Mouse (Mus musculus) ZHBTc4 (cell line): Measurements from ENCODE around the gene Ggact.

Experiments
- DNase-seq: peaks from one replicate; pipeline ENCODE4 v3.0.0-alpha.2; 2011; ENCODE audit warnings: low read depth, low spot score

The Ggact gene

GRCm38 (mm10) chr14:122869831-122870230, 43.7 kb downstream of the Ggact start:
- DNase-seq = no peak

- DNase-seq = no peak
These were observed 45.8 kb downstream of the Ggact start for GRCm38 (mm10) chr14:122867531-122868285.

- DNase-seq = no peak
These were observed 48.0 kb downstream of the Ggact start for GRCm38 (mm10) chr14:122865462-122866129.

GRCm38 (mm10) chr14:122862623-122863022, 50.9 kb downstream of the Ggact start:
- DNase-seq = no peak

- DNase-seq = no peak
These were observed 53.8 kb downstream of the Ggact start for GRCm38 (mm10) chr14:122859792-122860191.

GRCm38 (mm10) chr14:122852506-122853057, 61.0 kb downstream of the Ggact start:
- DNase-seq = no peak

GRCm38 (mm10) chr14:122837018-122837417, 76.5 kb downstream of the Ggact start:
- no peak for DNase-seq

- no peak for DNase-seq
These were observed 77.3 kb downstream of the Ggact start for GRCm38 (mm10) chr14:122836221-122836620.

- no peak for DNase-seq
These were observed 77.9 kb downstream of the Ggact start for GRCm38 (mm10) chr14:122835487-122836190.

GRCm38 (mm10) chr14:122834753-122835152, 78.8 kb downstream of the Ggact start:
- no peak for DNase-seq

GRCm38 (mm10) chr14:122833666-122834065, 79.9 kb downstream of the Ggact start:
- DNase-seq = no peak

GRCm38 (mm10) chr14:122830433-122830832, 83.1 kb downstream of the Ggact start:
- DNase-seq = no peak

GRCm38 (mm10) chr14:122825464-122825863, 88.1 kb downstream of the Ggact start:
- DNase-seq = no peak

- no peak for DNase-seq
These were observed 89.8 kb downstream of the Ggact start for GRCm38 (mm10) chr14:122823791-122824190.

GRCm38 (mm10) chr14:122821002-122821401, 92.6 kb downstream of the Ggact start:
- DNase-seq = no peak

- DNase-seq = no peak
These were observed 113.3 kb downstream of the Ggact start for GRCm38 (mm10) chr14:122800296-122800695.

GRCm38 (mm10) chr14:122793368-122793767, 120.2 kb downstream of the Ggact start:
- no peak for DNase-seq

- peak; percentile 5 for DNase-seq
These were observed 123.4 kb downstream of the Ggact start for GRCm38 (mm10) chr14:122790111-122790510.

- DNase-seq = no peak
These were observed 125.4 kb downstream of the Ggact start for GRCm38 (mm10) chr14:122788199-122788598.

GRCm38 (mm10) chr14:122784701-122785100, 128.9 kb downstream of the Ggact start:
- no peak for DNase-seq

- no peak for DNase-seq
These were observed 147.1 kb downstream of the Ggact start for GRCm38 (mm10) chr14:122766448-122766847.
